Mouse (Mus musculus) spleen, adult 2 months (tissue): ENCODE data around the gene Dctd. TPM values are rescaled to one million over a fixed set of nuclear protein-coding genes. Genes with fewer than 3 reads are reported as not detected.

ENCODE experiments used
- DNase-seq, 2 experiments: peaks; one replicate each; pipeline versions ENCODE4 v3.0.0 to v3.0.0-alpha.2; 2012 to 2021; ENCODE audit warnings: low spot score in 2 of 2, low read depth in 1 of 2
- H3K27ac ChIP-seq: fragments of 200-500 bp; 2 replicates; pipeline ENCODE4 v1.5.1; 2012; ENCODE audit warnings: low read length, inconsistent platforms; ENCODE audit not compliant: insufficient read depth
- H3K27me3 ChIP-seq: fragments of 200-500 bp; 2 replicates; pipeline ENCODE4 v1.6.1; 2012; ENCODE audit warnings: mild to moderate bottlenecking, moderate library complexity, low read length, inconsistent platforms; ENCODE audit not compliant: control insufficient read depth, insufficient read depth
- H3K36me3 ChIP-seq: fragments of 200-500 bp; 2 replicates; pipeline ENCODE4 v1.6.1; 2012; ENCODE audit warnings: mild to moderate bottlenecking, low read length, inconsistent platforms; ENCODE audit not compliant: control insufficient read depth, insufficient read depth
- H3K4me1 ChIP-seq: fragments of 200-500 bp; 2 replicates; pipeline ENCODE4 v1.6.1; 2011; ENCODE audit warnings: inconsistent platforms; ENCODE audit not compliant: control insufficient read depth, insufficient read depth, insufficient read length
- H3K4me3 ChIP-seq: fragments of 200-500 bp; 2 replicates; pipeline ENCODE4 v1.5.1; 2011; ENCODE audit warnings: mild to moderate bottlenecking, inconsistent platforms; ENCODE audit not compliant: insufficient read depth, insufficient read length; ENCODE audit errors: extremely low read depth
- CTCF ChIP-seq: fragments of 200-500 bp; IDR thresholded peaks from 2 replicates; pipeline ENCODE4 v1.5.1; 2011; ENCODE audit warnings: mild to moderate bottlenecking, inconsistent platforms; ENCODE audit not compliant: insufficient read depth, insufficient read length, insufficient replicate concordance; ENCODE audit errors: extremely low read depth
- POLR2A ChIP-seq: fragments of 200-500 bp; IDR thresholded peaks from 2 replicates; pipeline ENCODE4 v1.6.1; 2011; ENCODE audit warnings: low read depth, low read length, inconsistent platforms
- WGBS: fragments of 180-500 bp; shearing (Covaris S2); methylation state at CpG from one replicate; pipeline ENCODE4 v1.1.7; 2018; 5-methylcytosine and 5-hydroxymethylcytosine counted together
- polyA plus RNA-seq: library from polyadenylated mRNA; depleted of rRNA; stranded (reverse); fragments of >200 nt; gene quantifications from 2 replicates; pipeline ENCODE4 v1.2.3, GENCODE M21; 2012; rRNA removed

The Dctd gene
- 2.8 and 3.3 TPM in 2 replicates for polyA plus RNA-seq

DNA sequence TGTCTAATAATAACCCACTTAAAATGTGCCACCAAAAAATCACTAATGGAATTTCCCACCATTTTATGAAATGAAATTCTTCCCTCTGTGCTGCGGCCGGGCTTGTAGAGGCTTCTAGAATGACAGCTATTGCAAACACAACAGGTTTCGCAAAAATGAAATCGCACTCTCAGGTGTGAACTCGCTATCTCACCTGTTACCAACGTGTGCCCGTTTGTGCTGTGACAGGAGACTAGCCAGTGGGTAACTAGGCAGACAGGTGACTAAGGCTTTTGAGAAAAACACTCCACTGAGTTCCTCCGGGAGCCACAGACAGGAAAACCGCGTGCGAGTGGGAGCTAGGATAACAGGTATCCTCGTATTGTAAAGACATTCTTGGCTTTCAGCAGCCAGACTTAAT, at the start of gene Dctd:
Gene Dctd, plus strand, starts transcription at position 301 of the 400 bp plus-strand sequence.
- Histone ChIP-seq H3K27ac (no peak within 1 kb of the TSS), H3K4me1 (no peaks in the 10 kb centered on the region), H3K27me3 (no peaks in the 10 kb centered on the region), H3K4me3 (no peak within 1 kb of the TSS), H3K36me3 (no peaks in the 10 kb centered on the region)
- TF ChIP-seq POLR2A (no peak), CTCF (no peak)
- 82% methylated on average over 12 of the region's 12 CpGs for WGBS
- DNase-seq: no peak

DNA sequence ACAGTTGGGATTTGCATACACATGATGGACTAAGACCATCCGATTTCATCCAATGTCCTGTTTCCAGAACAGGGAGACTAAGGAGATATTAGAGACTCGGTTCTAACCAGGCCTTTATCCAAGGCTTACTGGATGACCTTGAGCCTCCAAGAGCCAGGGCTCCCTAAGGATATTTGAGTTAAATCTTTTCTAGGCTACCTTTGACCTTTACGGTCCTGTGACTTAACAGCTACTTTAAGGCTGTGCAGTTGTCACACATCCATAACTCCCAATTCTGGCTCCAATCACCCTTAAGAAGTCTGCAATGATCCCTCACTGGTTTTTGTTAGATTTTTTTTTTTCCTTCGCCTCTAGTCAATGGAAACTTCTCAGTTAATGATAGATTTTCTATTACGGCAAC, 45.3 kb upstream of the Dctd start:
- WGBS: 94% methylated on average over 5 of the region's 5 CpGs
- Histone ChIP-seq H3K27me3 (no peaks in the 10 kb centered on the region), H3K4me1 (no peaks in the 10 kb centered on the region), H3K4me3 (no peak overlapping the region), H3K27ac (no peak overlapping the region), H3K36me3 (no peaks in the 10 kb centered on the region)
- no peak for DNase-seq
- TF ChIP-seq CTCF: no peak
- TF ChIP-seq POLR2A: no peak

DNA sequence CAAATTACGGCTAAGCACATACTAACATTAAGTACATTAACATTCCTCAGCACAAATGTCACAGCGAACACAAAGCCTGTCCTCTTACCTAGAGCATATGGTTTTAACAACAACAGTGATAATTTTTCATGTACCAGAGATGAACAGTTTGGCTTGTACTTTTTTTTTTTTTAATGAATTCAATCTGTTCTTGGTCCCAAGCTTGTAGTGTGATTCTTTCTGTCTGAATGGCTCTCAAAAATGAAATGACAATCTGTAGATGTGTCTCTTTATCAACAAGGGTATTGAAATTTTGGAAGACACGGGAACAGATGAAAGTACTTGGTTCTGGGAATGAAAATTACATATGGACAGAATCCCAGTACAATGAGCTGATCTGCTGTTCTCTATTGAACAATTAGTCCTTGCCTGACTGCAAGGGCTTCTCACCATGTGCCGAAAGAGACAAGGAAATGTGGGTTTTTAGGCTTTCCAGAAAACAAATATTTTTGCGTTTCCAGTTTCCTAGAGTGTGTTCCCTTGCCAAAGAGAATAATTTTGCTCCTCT, 35.3 kb upstream of the Dctd start:
- Histone ChIP-seq H3K4me3 (no peak overlapping the region), H3K27me3 (no peaks in the 10 kb centered on the region), H3K36me3 (no peaks in the 10 kb centered on the region), H3K27ac (no peak overlapping the region), H3K4me1 (no peaks in the 10 kb centered on the region)
- TF ChIP-seq POLR2A (no peak), CTCF (no peak)
- 89% methylated on average over 5 of the region's 5 CpGs for WGBS
- no peak for DNase-seq

DNA sequence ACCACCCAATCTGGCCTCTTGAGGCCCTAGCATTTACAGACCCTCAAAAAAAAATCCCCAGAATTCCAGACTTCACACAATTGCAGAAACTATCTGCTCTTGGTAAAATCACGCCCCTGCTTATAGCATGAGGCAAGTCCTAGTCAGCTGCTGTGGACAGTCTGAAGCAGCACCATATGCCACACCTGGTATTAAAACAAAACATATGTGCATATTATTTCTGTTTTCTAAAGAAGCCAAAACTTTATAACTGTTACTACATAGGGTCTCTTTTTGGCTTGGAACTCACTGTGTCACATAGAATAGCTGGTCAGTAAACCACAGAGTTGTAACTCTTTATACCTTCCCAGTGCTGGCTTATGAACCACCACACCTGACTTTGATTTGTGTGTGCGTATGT, 24.7 kb upstream of the Dctd start:
- Histone ChIP-seq H3K27me3 (no peaks in the 10 kb centered on the region), H3K4me1 (no peaks in the 10 kb centered on the region), H3K27ac (no peak overlapping the region), H3K36me3 (no peaks in the 10 kb centered on the region), H3K4me3 (no peak overlapping the region)
- DNase-seq: no peak
- TF ChIP-seq POLR2A (no peak), CTCF (no peak)
- 92% methylated on average over 2 of the region's 2 CpGs for WGBS

DNA sequence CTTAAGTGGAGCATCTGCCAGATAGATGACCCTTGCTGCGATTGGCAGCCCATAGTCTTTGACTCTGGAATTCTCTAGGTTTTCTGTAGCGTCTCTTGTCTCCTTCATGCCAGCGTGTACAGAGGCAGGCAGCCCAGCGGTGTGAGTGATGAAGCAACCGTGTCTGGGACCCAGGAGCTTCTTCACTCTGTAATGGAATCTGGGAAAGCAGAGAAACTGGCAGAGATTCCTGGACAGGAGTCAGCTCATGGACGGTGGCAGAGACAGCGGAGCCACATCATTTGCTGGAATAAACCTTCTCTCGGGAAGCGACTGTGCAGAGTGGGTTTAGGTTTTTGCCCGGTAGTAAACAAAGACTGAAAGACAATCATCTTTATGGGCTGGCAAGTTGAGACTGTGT, 16.5 kb upstream of the Dctd start:
- DNase-seq: no peak
- 81% methylated on average over 10 of the region's 10 CpGs for WGBS

DNA sequence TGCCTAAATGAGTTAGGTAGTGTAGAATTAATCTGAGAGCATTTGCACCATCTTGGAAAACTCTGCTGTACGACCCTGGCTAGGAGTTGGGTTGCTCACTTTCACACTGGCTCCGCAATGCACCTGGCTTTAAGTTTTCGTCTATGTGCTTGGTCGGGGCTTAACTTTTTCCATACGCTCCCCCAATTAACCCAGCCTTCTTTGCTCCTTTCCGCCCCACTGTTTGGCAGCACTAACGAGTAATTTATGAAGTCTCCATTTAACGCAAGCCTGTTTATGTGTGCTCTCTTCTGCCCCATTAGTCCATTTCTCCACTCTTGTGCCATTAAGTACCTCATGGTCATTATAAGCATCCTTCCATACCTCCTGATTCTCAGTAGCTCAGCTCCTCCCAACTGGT, 8.2 kb upstream of the Dctd start:
- no peak for TF ChIP-seq POLR2A
- no peak for TF ChIP-seq CTCF
- no peaks in the 10 kb centered on the region for H3K4me1 ChIP-seq
- DNase-seq: no peak
- WGBS: 90% methylated on average over 8 of the region's 8 CpGs
- H3K27ac ChIP-seq: no peak overlapping the region
- no peaks in the 10 kb centered on the region for H3K36me3 ChIP-seq
- H3K27me3 ChIP-seq: no peaks in the 10 kb centered on the region
- no peak overlapping the region for H3K4me3 ChIP-seq

More for the DNA sequence above, 16.5 kb upstream of the Dctd start:
- Histone ChIP-seq H3K27ac (no peak overlapping the region), H3K4me3 (no peak overlapping the region), H3K27me3 (no peaks in the 10 kb centered on the region), H3K4me1 (no peaks in the 10 kb centered on the region), H3K36me3 (no peaks in the 10 kb centered on the region)
- TF ChIP-seq CTCF (no peak), POLR2A (no peak)

DNA sequence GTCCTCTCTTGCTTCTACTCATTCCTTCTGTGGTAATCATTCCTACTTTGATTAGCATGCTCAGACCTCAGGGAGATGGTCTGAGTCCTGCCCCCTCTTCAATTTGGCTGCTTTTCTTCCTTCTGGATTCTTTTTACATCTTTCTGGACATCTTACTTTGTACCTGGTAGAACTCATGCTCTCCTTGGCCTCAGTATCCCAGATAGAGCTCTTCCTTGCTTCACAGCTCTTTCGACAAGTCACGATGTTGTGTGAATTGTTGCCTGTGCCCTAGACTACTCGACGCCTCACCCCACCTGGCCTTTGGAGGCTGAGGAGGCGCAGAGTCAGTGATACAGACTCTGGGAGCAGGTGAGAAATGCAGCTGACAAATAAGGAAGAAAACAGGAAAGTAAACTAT, 3.5 kb upstream of the Dctd start:
- TF ChIP-seq CTCF (no peak), POLR2A (no peak)
- Histone ChIP-seq H3K4me3 (no peak overlapping the region), H3K27me3 (no peaks in the 10 kb centered on the region), H3K4me1 (no peaks in the 10 kb centered on the region), H3K27ac (no peak overlapping the region), H3K36me3 (no peaks in the 10 kb centered on the region)
- DNase-seq: no peak
- WGBS: 91% methylated on average over 5 of the region's 5 CpGs
